In the genomic region with DNA sequence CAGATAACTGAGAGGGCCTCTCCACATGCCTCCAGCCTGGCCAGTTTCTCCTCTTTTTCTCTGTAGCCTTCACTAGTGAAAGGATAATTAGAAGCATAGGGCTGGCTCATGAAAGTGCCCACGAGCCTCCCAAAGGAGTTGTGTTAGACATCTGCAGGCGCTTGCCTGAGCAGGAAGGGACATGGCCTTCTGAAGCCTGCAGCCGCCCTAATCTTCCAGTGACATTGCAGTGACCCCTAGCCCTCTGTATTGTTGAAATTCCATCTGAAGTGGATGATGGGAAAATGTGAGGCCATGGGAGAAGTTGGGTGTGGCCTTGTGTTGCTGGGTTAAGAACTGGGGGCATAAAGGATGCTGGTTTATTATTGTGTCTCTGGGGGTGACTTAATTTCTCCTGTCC, we compare ENCODE assay signal across 19 mouse cellular contexts.
A peak's percentile ranks its signal among the peaks of the same experiment; 100 is the strongest.
DNase-seq lines count a peak whose midpoint lies in the region; ATAC-seq and TF ChIP-seq lines count a peak whose summit lies in the region.
"Had no signal": no experiment of that assay in that cellular context is flagged by ENCODE, and none has a peak within 500 bp of the region (broad histone marks: within the 10 kb centered on the region; RNA-seq: fewer than 3 reads in every experiment).

No protein-coding gene starts in this region.

- intact Hi-C loops in heart, postnatal 25 days (cut with DNase I) = no loop called here

- peak overlapping the region; percentile 84 for H3K27ac ChIP-seq in heart, embryonic 11.5 days (ENCODE audit: low read depth, low read length)
- no peak overlapping the region for H3K27ac ChIP-seq in lung, embryonic 14.5 days (ENCODE audit: low read depth)
- H3K27ac ChIP-seq in ES-Bruce4 (ENCODE audit: insufficient read depth, low read length) = no peak overlapping the region
- H3K27ac ChIP-seq: forebrain, embryonic 15.5 days; hindbrain, embryonic 15.5 days; kidney, embryonic 15.5 days; macrophage had no signal

- peaks cover 17% of the 10 kb centered on the region for H3K4me1 ChIP-seq in heart, embryonic 11.5 days (ENCODE audit: control insufficient read depth, insufficient read depth, low read length)
- no peaks in the 10 kb centered on the region for H3K4me1 ChIP-seq in lung, embryonic 14.5 days (ENCODE audit: insufficient read depth)
- H3K4me1 ChIP-seq in ES-Bruce4 (ENCODE audit: control insufficient read depth, insufficient read depth, low read length) = peaks cover 2% of the 10 kb centered on the region
- H3K4me1 ChIP-seq: forebrain, embryonic 15.5 days had no signal

- 14% methylated on average over 3 of the region's 3 CpGs for WGBS in heart, embryonic 11.5 days (ENCODE audit: insufficient replicate concordance)
- 41% methylated on average over 3 of the region's 3 CpGs for WGBS in lung, embryonic 14.5 days

- H3K9ac ChIP-seq in heart, embryonic 11.5 days (ENCODE audit: low read depth, low read length) = peak overlapping the region; percentile 39; the same call in 1 of the 2 replicates
- no peak overlapping the region for H3K9ac ChIP-seq in lung, embryonic 14.5 days
- no peak overlapping the region for H3K9ac ChIP-seq in ES-Bruce4 (ENCODE audit: low read depth, poor library complexity, severe bottlenecking)
- H3K9ac ChIP-seq: forebrain, embryonic 15.5 days; hindbrain, embryonic 15.5 days; kidney, embryonic 15.5 days had no signal

- 0 out of 2 replicates have a peak, but pooled peaks have one; percentile 6 for TF ChIP-seq EP300 in ES-Bruce4 (IDR thresholded peaks at IDR 0.05; ENCODE audit: insufficient read depth, low read depth, low read length)

- no peak for TF ChIP-seq POLR2A in ES-Bruce4 (IDR thresholded peaks at IDR 0.05; ENCODE audit: insufficient read depth, low read length)

- DNase-seq in heart, postnatal 25 days (ENCODE audit: low spot score) = no peak
- DNase-seq in lung, embryonic 14.5 days = peak; percentile 29
- no peak for DNase-seq in lung, postnatal 4 days
- DNase-seq in embryo, embryonic 9.5 days (ENCODE audit: extremely low spot score) = peak; percentile 51
- DNase-seq in frontal cortex, postnatal 10 days (ENCODE audit: low spot score in 2 of 2) = no peak
- DNase-seq in thymus, postnatal 25 days = no peak
- DNase-seq: cerebellum, adult 11 months; cerebellum, postnatal 36 days; gastrocnemius, postnatal 25 days; thymus, adult 18-20 months had no signal

- no peak overlapping the region for H3K4me3 ChIP-seq in heart, embryonic 11.5 days (ENCODE audit: low read depth, low read length)
- H3K4me3 ChIP-seq in lung, embryonic 14.5 days (ENCODE audit: low read depth, low read length) = no peak overlapping the region
- H3K4me3 ChIP-seq in ES-Bruce4 (ENCODE audit: low read depth, low read length) = no peak overlapping the region
- H3K4me3 ChIP-seq: forebrain, embryonic 15.5 days; hindbrain, embryonic 15.5 days; kidney, embryonic 15.5 days; myocyte had no signal

- ATAC-seq in heart, embryonic 11.5 days (replicated peaks; ENCODE audit: insufficient number of reproducible peaks, low FRiP score, low TSS enrichment) = peak; percentile 41; the same call in 1 of the 2 replicates
- no peak for ATAC-seq in lung, embryonic 14.5 days (ENCODE audit: insufficient read depth)
- ATAC-seq: activated CD4-positive, CD25-positive, alpha-beta regulatory T cell, adult 4 months; forebrain, embryonic 15.5 days had no signal

- no peak for TF ChIP-seq CTCF in lung, embryonic 14.5 days (IDR thresholded peaks at IDR 0.05; ENCODE audit: low read depth)
- TF ChIP-seq CTCF in ES-Bruce4 (IDR thresholded peaks at IDR 0.05; ENCODE audit: low read depth, low read length) = no peak

- no peaks in the 10 kb centered on the region for H3K36me3 ChIP-seq in heart, embryonic 11.5 days (ENCODE audit: control insufficient read depth, insufficient read depth, low read length)
- H3K36me3 ChIP-seq in lung, embryonic 14.5 days (ENCODE audit: insufficient read depth) = peaks cover 14% of the 10 kb centered on the region; the same call in 1 of the 2 replicates
- no peaks in the 10 kb centered on the region for H3K36me3 ChIP-seq in ES-Bruce4 (ENCODE audit: control insufficient read depth, insufficient read depth, low read length, poor library complexity, severe bottlenecking)
- H3K36me3 ChIP-seq: forebrain, embryonic 15.5 days had no signal

- no peaks in the 10 kb centered on the region for H3K27me3 ChIP-seq in heart, embryonic 11.5 days (ENCODE audit: control insufficient read depth, insufficient read depth, low read length)
- no peaks in the 10 kb centered on the region for H3K27me3 ChIP-seq in lung, embryonic 14.5 days (ENCODE audit: insufficient read depth, low read length)
- no peaks in the 10 kb centered on the region for H3K27me3 ChIP-seq in ES-Bruce4 (ENCODE audit: control insufficient read depth, insufficient read depth, low read length, poor library complexity, severe bottlenecking)
- H3K27me3 ChIP-seq: hindbrain, embryonic 15.5 days; kidney, embryonic 15.5 days had no signal

- no peaks in the 10 kb centered on the region for H3K9me3 ChIP-seq in heart, embryonic 11.5 days (replicated peaks; ENCODE audit: control insufficient read depth, low read length)
- no peaks in the 10 kb centered on the region for H3K9me3 ChIP-seq in lung, embryonic 14.5 days (ENCODE audit: low read depth, low read length)
- H3K9me3 ChIP-seq in ES-Bruce4 (replicated peaks; ENCODE audit: control insufficient read depth, insufficient read depth, low read length, poor library complexity, severe bottlenecking) = no peaks in the 10 kb centered on the region
- H3K9me3 ChIP-seq: forebrain, embryonic 15.5 days; hindbrain, embryonic 15.5 days; kidney, embryonic 15.5 days had no signal

- no peak overlapping the region for H3K4me2 ChIP-seq in heart, embryonic 11.5 days
- H3K4me2 ChIP-seq in lung, embryonic 14.5 days = no peak overlapping the region
- H3K4me2 ChIP-seq: forebrain, embryonic 15.5 days; hindbrain, embryonic 15.5 days; kidney, embryonic 15.5 days; liver, embryonic 11.5 days had no signal

Comparison
In these comparisons a context has a peak if more than half of its experiments do, and no peak if none do; other contexts are left out.
1. DNase-seq: peak in lung, embryonic 14.5 days (single experiment) and embryo, embryonic 9.5 days (single experiment); none in heart, postnatal 25 days (single experiment), lung, postnatal 4 days (0 of 2), frontal cortex, postnatal 10 days (0 of 2) and thymus, postnatal 25 days (single experiment).